Mouse (Mus musculus): ENCODE measurements around the gene Ube2l6.

GRCm38 (mm10) chr2:84827283-84827920, 28.8 kb downstream of the Ube2l6 start:
- TF ChIP-seq CTCF (IDR thresholded peaks at IDR 0.05; ENCODE audit: control insufficient read depth, insufficient read depth, insufficient read length): no peak
- TF ChIP-seq USF1 (IDR thresholded peaks at IDR 0.05; ENCODE audit: low read depth): no peak
- no peak for TF ChIP-seq MYOD1 (IDR thresholded peaks at IDR 0.05; ENCODE audit: control insufficient read depth, insufficient read length, low read depth)
- no peak for TF ChIP-seq FOSL1 (IDR thresholded peaks at IDR 0.05; ENCODE audit: insufficient read depth, low read length, poor library complexity, severe bottlenecking)
- no peak for TF ChIP-seq CEBPB (IDR thresholded peaks at IDR 0.05; ENCODE audit: low read depth)
- TF ChIP-seq MAX (IDR thresholded peaks at IDR 0.05): no peak
- no peak for TF ChIP-seq MYOG (IDR thresholded peaks at IDR 0.05; ENCODE audit: control insufficient read depth, extremely low read depth, insufficient read length)
